Mouse (Mus musculus): Measurements from ENCODE around the gene Luc7l2. TPM values are rescaled to one million over a fixed set of nuclear protein-coding genes. Genes with fewer than 3 reads are reported as not detected.
"Not testable (repeated sequence)": the region's sequence is repeated elsewhere in the genome, so short reads cannot be mapped to it uniquely, and the experiment has no call there.

Luc7l2 gene
- polyA plus RNA-seq, 1 experiment: 24.3 TPM

DNA sequence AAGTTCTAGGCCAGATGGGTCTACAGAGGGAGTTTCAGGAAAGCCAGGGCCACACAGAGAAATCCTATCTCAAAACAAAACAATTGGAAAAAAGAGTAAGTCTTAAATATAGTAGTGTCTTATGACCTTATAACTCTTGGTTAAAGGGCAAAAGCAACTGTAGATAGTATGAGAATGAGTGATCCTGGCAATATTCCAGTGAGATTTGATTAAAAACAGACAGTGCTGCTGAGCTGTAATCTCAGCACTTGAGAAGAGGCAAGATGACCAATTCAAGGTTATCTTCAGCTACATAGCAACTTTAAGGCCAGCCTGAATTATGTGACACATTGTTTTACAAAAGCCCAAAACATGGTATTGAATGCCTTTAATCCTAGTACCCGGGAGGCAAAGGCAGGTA is 3.4 kb upstream of the Luc7l2 start:
- Histone ChIP-seq H3K4me3 (ENCODE audit: extremely low read depth, insufficient read depth, insufficient read length) (no peak overlapping the region), H3K27me3 (ENCODE audit: control insufficient read depth, insufficient read depth, low read length) (no peaks in the 10 kb centered on the region), H3K36me3 (ENCODE audit: control insufficient read depth, insufficient read depth, low read length) (no peaks in the 10 kb centered on the region), H3K4me1 (ENCODE audit: control insufficient read depth, insufficient read depth, insufficient read length) (no peaks in the 10 kb centered on the region), H3K27ac (ENCODE audit: insufficient read depth, low read length) (no peak overlapping the region)
- WGBS: 96% methylated on average over 1 of the region's 1 CpGs
- no peak for DNase-seq (ENCODE audit: low read depth in 1 of 2, low spot score in 2 of 2)
- TF ChIP-seq POLR2A (IDR thresholded peaks at IDR 0.05; ENCODE audit: low read depth, low read length): no peak
- TF ChIP-seq CTCF (IDR thresholded peaks at IDR 0.05; ENCODE audit: extremely low read depth, insufficient read depth, insufficient read length, insufficient replicate concordance): no peak

DNA sequence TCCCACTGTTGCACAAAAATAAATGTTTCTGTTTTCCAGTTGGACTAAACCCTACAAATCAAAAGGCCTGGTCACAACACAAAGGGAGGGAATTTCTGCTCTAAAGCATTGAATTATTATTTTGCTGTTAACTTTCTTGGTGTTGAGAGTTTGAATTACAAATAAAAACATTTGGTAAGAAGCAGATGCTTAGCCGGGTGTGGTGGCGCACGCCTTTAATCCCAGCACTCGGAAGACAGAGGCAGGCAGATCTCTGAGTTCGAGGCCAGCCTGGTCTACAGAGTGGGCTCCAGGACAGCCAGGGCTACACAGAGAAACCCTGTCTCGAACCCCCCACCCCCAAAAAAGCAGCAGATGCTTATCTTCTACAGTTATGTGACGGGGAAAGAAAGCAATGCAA is 2.5 kb upstream of the Luc7l2 start:
- H3K27ac ChIP-seq (ENCODE audit: insufficient read depth, low read length); H3K4me1 ChIP-seq (ENCODE audit: control insufficient read depth, insufficient read depth, insufficient read length); DNase-seq (ENCODE audit: low read depth in 1 of 2, low spot score in 2 of 2); H3K36me3 ChIP-seq (ENCODE audit: control insufficient read depth, insufficient read depth, low read length); H3K27me3 ChIP-seq (ENCODE audit: control insufficient read depth, insufficient read depth, low read length); H3K4me3 ChIP-seq (ENCODE audit: extremely low read depth, insufficient read depth, insufficient read length): not testable (repeated sequence)
- WGBS: 94% methylated on average over 7 of the region's 7 CpGs

DNA sequence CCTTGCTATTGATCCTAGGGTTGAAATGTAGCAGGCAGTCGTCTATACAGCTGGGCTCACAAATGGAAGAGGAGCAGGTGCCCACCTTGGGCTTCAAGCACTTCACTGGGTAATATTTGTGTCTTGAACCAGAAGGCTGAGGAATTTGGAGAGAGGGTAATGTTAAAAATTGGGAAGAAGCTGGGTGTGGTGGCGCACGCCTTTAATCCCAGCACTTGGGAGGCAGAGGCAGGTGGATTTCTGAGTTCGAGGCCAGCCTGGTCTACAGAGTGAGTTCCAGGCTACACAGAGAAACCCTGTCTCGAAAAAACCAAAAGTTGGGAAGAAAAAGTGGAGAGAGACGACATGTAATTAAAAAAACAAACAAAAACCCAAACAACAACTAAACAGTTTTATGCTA is 1.3 kb upstream of the Luc7l2 start:
- H3K27ac ChIP-seq (ENCODE audit: insufficient read depth, low read length); H3K36me3 ChIP-seq (ENCODE audit: control insufficient read depth, insufficient read depth, low read length): not testable (repeated sequence)
- 80% methylated on average over 6 of the region's 6 CpGs for WGBS

DNA sequence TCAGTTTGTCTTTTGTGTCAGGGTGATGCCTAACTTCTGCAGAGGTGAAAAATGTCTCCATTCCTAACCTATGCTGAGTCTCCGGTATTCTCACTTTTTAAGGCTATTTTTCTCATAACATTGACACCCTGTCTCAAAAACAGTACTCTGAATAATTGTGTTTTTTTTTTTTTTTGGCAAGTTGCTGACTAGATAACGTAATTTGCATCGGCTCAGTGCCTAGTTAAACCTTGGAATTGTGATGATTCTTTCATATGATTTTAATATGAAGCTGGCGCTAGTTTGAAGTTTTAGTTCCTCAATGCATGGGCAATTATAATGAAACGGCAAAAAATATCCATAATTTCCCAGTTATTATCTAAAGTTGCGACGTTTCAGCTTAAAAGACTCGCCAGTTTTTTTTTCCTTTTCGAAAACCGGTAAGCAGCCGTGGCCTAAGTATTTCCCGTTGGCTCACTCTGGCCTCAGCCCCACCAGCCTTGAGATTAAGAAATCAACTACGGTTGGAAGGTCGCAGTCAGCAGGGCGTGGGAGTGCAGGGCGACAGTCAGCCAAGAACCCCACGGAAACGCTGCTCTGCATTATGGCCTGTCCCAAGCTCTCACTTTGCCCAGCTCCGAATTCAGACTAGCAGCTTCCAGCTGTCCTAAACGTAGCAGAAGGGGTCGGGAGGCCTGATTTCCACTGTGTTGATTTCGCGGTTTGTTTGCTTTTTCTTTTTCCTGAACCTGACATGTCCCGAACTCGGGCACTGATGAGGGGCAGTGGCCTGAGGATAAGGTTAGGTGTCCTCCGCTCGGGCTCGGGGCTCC is 678 bp upstream of the Luc7l2 start:
- peak overlapping the region; percentile 94 for H3K4me3 ChIP-seq (ENCODE audit: extremely low read depth, insufficient read depth, insufficient read length)
- TF ChIP-seq POLR2A (IDR thresholded peaks at IDR 0.05; ENCODE audit: low read depth, low read length): peak; percentile 31; the same call in 1 of the 2 replicates
- TF ChIP-seq CTCF (IDR thresholded peaks at IDR 0.05; ENCODE audit: extremely low read depth, insufficient read depth, insufficient read length, insufficient replicate concordance): no peak
- H3K27me3 ChIP-seq (ENCODE audit: control insufficient read depth, insufficient read depth, low read length): no peaks in the 10 kb centered on the region
- 3% methylated on average over 28 of the region's 28 CpGs for WGBS
- DNase-seq (ENCODE audit: low read depth in 1 of 2, low spot score in 2 of 2): peak; percentile 52 to 55
- H3K27ac ChIP-seq (ENCODE audit: insufficient read depth, low read length): peak overlapping the region; percentile 98
- no peaks in the 10 kb centered on the region; the same call in 1 of the 2 replicates for H3K4me1 ChIP-seq (ENCODE audit: control insufficient read depth, insufficient read depth, insufficient read length)
- no peaks in the 10 kb centered on the region for H3K36me3 ChIP-seq (ENCODE audit: control insufficient read depth, insufficient read depth, low read length)

More for the DNA sequence above, 1.3 kb upstream of the Luc7l2 start:
- DNase-seq (ENCODE audit: low read depth in 1 of 2, low spot score in 2 of 2); H3K27me3 ChIP-seq (ENCODE audit: control insufficient read depth, insufficient read depth, low read length); H3K4me1 ChIP-seq (ENCODE audit: control insufficient read depth, insufficient read depth, insufficient read length): not testable (repeated sequence)
- H3K4me3 ChIP-seq (ENCODE audit: extremely low read depth, insufficient read depth, insufficient read length): peak overlapping the region; percentile 27; the same call in 1 of the 2 replicates

DNA sequence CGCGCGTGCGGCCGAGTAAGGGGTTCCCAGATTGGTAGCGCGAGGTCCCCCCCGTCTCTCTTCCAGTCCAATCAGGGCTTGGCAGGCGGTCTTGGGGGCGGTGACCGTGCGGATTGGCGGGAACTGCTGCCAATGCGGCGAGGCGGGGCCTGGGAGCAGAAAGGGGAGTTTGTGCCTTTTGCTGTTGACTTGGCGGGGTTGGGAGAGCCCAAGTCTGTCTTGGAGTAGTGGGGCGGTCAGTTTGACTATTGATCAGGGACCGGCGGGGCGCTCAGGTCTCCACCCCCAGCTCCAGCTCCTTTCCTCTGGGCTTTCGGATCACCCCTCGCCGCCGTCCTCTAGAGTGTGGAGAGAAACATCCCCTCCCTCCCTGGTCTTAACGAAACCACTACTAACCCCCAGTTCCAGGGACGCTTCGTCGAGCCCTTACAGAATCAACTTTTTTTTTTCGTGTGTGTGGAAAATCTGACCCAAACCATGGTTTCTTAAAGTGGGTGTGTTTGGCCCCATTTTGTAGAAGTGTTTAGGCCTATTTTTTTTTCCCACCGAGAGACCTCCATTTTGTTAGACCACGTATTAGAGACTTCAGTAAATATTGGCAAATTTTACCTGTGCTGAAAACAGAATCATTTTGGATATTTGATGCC is 978 bp downstream of the Luc7l2 start:
- DNase-seq (ENCODE audit: low read depth in 1 of 2, low spot score in 2 of 2): peak; percentile 91 to 97
- peak overlapping the region; percentile 84 for H3K4me3 ChIP-seq (ENCODE audit: extremely low read depth, insufficient read depth, insufficient read length)
- WGBS: under 1% methylated on average over 32 of the region's 32 CpGs
- TF ChIP-seq CTCF (IDR thresholded peaks at IDR 0.05; ENCODE audit: extremely low read depth, insufficient read depth, insufficient read length, insufficient replicate concordance) (no peak), POLR2A (IDR thresholded peaks at IDR 0.05; ENCODE audit: low read depth, low read length) (peak; percentile 25; the same call in 1 of the 2 replicates)
- H3K27me3 ChIP-seq (ENCODE audit: control insufficient read depth, insufficient read depth, low read length): no peaks in the 10 kb centered on the region
- peak overlapping the region; percentile 99 for H3K27ac ChIP-seq (ENCODE audit: insufficient read depth, low read length)
- no peaks in the 10 kb centered on the region; the same call in 1 of the 2 replicates for H3K4me1 ChIP-seq (ENCODE audit: control insufficient read depth, insufficient read depth, insufficient read length)
- peaks cover 1% of the 10 kb centered on the region; the same call in 1 of the 2 replicates for H3K36me3 ChIP-seq (ENCODE audit: control insufficient read depth, insufficient read depth, low read length)

DNA sequence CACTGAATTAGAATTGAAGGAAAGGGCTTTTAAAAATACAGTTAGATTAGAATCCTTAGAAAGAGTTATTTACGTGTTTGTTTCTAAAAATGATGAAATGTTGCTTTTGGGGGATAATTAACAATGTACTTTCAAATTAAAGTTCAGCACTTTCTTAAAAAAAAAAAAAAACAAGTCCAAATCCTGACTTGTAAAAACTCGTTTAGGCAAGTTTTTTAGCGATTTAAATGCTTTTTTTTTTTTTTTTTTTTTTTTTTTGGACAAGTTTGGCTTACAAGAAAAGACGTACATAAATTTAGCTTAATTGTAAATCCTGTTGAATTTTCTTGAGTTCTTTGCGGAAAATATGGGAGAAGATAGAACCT is 1.5 kb downstream of the Luc7l2 start:
- H3K4me1 ChIP-seq (ENCODE audit: control insufficient read depth, insufficient read depth, insufficient read length): no peaks in the 10 kb centered on the region; the same call in 1 of the 2 replicates
- no peak overlapping the region for H3K27ac ChIP-seq (ENCODE audit: insufficient read depth, low read length)
- 8% methylated on average over 5 of the region's 5 CpGs for WGBS
- peak overlapping the region; percentile 84; the same call in 1 of the 2 replicates for H3K4me3 ChIP-seq (ENCODE audit: extremely low read depth, insufficient read depth, insufficient read length)
- H3K36me3 ChIP-seq (ENCODE audit: control insufficient read depth, insufficient read depth, low read length): peaks cover 1% of the 10 kb centered on the region; the same call in 1 of the 2 replicates
- DNase-seq (ENCODE audit: low read depth in 1 of 2, low spot score in 2 of 2): no peak
- no peak for TF ChIP-seq POLR2A (IDR thresholded peaks at IDR 0.05; ENCODE audit: low read depth, low read length)
- no peak for TF ChIP-seq CTCF (IDR thresholded peaks at IDR 0.05; ENCODE audit: extremely low read depth, insufficient read depth, insufficient read length, insufficient replicate concordance)
- H3K27me3 ChIP-seq (ENCODE audit: control insufficient read depth, insufficient read depth, low read length): no peaks in the 10 kb centered on the region

DNA sequence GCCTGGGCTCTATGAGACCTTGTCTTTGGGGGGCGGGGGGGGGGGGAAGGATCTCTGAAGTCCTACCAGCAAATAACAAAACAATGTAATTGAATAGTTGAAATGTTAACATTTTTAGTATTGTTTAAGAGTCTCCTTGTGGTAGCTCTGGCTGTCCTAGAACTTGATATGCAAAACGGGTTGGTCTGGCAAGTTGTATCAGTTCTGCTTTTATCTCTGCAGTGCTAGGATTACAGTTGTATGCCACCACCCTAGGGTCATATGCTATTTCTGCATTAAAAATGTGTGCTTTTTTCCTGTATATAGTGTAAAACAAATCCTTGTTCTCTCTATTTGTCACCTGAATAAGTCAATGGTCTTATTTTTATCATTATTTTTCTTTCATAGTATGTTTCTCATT is 25.0 kb downstream of the Luc7l2 start:
- Histone ChIP-seq H3K4me1 (ENCODE audit: control insufficient read depth, insufficient read depth, insufficient read length) (peaks cover 2% of the 10 kb centered on the region; the same call in 1 of the 2 replicates), H3K27me3 (ENCODE audit: control insufficient read depth, insufficient read depth, low read length) (no peaks in the 10 kb centered on the region), H3K27ac (ENCODE audit: insufficient read depth, low read length) (no peak overlapping the region), H3K4me3 (ENCODE audit: extremely low read depth, insufficient read depth, insufficient read length) (no peak overlapping the region), H3K36me3 (ENCODE audit: control insufficient read depth, insufficient read depth, low read length) (peaks cover 21% of the 10 kb centered on the region)
- DNase-seq (ENCODE audit: low read depth in 1 of 2, low spot score in 2 of 2): peak; percentile 6 to 39
- WGBS: 43% methylated on average over 2 of the region's 2 CpGs
- TF ChIP-seq CTCF (IDR thresholded peaks at IDR 0.05; ENCODE audit: extremely low read depth, insufficient read depth, insufficient read length, insufficient replicate concordance) (no peak), POLR2A (IDR thresholded peaks at IDR 0.05; ENCODE audit: low read depth, low read length) (no peak)
